Mouse (Mus musculus) kidney, adult 2 months (tissue): ENCODE data around the gene Rps15.
A peak's percentile ranks its signal among the peaks of the same experiment; 100 is the strongest.

Experiments used
- CTCF ChIP-seq: fragments of 200-500 bp; conservative IDR thresholded peaks from 2 replicates; pipeline ENCODE4 v1.5.1; 2011; ENCODE audit warnings: low read depth, mild to moderate bottlenecking, control low read depth, low read length, moderate library complexity, mixed read lengths; ENCODE audit not compliant: insufficient read depth, insufficient read length
- POLR2A ChIP-seq: fragments of 200-500 bp; IDR thresholded peaks from one replicate; pipeline ENCODE4 v1.6.1; 2011; ENCODE audit warnings: low read depth, low read length, control low read depth

DNA sequence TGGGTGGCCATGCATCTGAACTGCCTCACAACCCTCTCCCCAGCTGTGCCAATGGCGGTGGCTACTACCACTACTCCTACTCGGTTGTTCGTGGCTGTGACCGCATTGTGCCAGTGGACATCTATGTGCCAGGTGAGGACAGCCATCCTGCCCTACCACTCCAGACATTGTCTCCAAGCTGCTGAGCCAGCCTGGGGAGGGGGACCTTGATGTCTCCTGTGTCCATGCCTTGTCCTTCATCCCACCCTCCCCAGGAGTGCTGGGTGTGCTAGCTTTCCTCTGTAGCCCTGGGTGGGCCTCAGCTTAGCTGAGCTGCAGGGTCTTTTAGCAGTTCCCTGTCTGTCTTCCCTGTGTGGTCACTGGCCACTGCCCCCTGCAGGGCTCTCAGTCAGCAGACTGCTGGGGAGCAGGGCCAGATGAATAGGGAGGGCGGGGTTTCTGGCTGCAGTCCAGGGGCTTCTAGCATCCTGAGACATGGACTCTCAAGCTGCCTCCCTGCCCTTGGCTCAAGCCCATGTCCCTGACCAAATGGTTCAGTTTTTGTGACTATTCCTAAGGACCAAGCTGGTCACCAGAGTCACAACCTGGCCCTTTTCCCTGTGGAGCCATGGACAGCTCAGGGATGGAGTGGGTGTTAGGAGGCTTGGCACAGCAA is 36.2 kb upstream of the Rps15 start:
- TF ChIP-seq POLR2A (no peak), CTCF (0 out of 2 replicates have a peak, but pooled peaks have one; percentile 2)
